Mouse (Mus musculus): ENCODE data around the gene Mgarp.
"Not testable (repeated sequence)": the region's sequence is repeated elsewhere in the genome, so short reads cannot be mapped to it uniquely, and the experiment has no call there.

Mgarp gene

DNA sequence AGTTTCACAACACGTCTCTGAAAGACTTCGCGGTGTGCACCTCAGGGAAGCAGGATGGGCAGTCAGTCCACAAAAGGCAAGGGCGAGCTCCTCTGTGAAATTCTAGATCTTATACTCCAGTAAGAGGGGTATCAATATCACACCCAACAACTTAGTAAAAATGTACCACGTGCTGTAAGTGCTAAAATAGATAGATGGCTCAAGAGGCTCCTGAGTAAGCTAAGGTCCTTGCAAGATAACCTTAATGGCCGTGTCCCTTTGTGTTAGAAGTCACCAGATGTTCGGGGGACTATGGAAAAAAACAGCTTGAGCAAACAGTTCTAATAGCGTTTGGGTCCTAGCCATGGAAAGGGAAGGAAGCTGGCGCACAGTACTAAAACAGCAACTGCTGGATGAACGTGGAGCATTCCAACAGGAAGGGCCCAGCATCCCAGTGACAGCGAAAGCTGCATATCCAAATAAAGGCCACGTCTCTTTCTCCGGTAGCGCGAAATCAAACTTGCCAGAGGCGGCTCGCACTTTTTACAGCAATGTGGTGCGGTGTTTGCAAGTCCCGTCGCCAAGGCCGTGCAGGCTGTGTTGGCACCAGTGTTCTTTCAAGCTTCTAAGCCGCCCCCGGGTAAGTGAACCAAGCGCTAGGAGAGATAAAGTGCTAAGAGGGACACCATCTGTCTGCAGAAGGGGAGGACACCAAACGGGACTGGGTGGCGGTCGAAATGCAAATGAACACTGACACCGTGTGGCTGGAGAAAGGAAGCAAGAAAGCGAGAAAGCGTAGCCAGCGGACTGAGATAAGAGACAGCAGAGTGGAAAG, 31.6 kb downstream of the Mgarp start:
- peak; percentile 95 for DNase-seq

DNA sequence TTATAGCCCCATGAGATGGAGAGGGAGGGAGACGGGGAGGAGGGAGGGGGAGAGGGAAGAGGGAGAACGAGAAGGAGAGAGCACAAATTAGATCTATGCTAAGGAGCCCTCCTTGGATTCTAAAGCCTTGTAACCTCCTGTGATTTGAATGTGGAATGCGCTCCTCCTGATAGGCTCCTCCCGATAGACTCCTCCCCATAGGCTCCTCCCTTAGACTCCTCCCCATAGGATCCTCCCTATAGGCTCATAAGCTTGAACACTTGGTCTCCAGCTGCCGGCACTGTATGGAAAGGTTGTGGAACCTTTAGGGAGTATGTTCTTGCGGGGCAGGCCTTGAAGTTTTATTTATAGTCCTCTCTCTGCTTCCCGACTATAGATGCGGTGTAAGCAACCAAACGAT, 35.5 kb downstream of the Mgarp start:
- DNase-seq: peak; percentile 52

DNA sequence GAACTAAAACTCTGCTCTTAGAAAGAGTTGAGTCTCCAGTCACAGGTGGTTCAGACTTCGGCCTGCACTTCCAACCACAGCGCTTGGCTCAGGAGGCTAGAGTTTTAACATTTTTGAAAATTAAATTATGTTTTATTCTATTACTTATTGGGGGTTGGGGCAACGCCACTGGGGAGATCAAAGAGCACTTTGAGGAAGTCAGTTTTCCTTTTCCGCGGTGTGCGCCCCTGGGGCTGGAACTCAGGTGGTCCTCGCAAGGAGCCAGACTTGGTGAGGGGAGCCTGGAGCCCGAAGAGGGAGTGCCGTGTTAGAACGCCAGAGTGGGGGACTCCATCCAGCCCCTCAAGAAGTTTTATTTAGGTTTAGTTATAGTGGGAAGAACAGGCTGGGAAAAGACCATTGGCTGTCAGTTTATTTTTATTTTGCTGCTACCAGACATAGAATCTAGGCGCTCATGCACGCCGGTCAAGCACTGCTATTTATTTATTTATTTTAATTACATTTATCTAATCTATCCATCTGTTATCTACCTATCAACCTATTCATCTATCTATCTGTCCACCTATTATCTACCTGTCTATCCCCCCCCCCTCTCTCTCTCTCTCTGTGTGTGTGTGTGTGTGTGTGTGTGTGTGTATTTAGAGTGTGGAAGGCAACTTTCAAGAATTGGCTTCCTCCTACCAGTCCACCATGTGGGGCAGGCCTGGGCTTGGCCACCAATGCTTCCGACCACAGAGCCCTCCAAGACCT, 36.8 kb downstream of the Mgarp start:
- no peak for DNase-seq

DNA sequence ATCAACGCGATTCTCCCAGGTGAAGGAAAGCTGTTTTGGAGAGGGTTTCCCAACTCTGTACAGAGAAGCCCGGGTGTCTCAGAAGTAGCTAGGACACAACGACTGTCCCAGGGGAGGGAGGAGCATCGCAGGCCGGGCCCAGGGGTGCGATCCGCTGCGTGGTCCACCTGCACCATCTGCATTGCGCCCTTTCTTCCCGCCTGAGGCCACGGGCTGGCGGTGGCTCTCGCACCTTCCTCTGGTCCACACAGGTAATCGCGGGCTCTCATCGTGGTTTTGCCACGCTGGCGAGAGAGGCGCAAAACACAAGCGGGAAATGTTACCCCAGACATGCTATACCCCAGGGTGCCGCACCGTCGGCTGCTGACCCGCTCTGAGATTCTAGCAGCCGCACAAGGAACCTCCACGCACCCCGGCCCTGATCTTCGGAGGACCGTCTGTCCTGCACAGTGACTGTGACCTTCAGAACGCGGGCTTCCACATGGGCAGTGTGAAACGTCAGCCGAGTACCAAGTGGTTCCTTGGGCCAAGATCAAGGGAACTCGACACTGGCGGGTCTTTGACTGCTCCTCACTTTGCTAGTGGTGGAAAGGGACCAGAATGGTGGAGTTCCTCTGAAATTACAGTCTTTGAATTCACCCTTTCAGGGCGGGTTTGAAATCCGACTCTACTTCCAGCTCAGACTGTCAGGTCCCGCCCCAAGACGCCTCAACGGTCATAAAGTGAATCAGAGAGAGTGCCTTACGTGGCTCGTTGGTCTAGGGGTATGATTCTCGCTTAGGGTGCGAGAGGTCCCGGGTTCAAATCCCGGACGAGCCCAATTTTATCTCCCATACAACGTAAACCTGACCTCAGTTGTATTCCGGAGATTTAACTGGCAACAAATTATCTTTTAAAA, 37.6 kb downstream of the Mgarp start:
- DNase-seq: peak; percentile 70

DNA sequence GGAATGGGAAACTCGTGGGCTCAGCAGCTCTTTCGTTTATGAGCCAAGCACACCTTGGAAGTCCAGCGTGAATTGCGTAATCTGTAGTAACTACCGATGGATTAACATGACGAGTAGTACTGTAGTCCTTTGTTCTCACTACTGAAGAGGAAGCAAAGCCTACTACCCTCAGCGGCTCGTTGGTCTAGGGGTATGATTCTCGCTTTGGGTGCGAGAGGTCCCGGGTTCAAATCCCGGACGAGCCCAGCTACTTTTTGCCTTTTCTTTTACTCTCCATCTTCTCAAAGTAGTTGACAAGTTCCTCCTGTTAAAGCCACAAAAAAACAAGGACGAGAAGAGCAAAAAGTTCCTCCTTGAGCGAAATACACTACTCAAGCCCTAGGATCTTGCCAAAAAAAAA, 38.4 kb downstream of the Mgarp start:
- DNase-seq: peak; percentile 64

GRCm38 (mm10) chr3:51357624-51358023, 38.9 kb downstream of the Mgarp start:
- DNase-seq: no peak

- DNase-seq: no peak
Measured at GRCm38 (mm10) chr3:51357078-51357477, 39.5 kb downstream of the Mgarp start.

- not testable (repeated sequence) for DNase-seq
Measured at GRCm38 (mm10) chr3:51354956-51355355, 41.6 kb downstream of the Mgarp start.

- DNase-seq: no peak
Measured at GRCm38 (mm10) chr3:51354034-51354427, 42.5 kb downstream of the Mgarp start.

DNA sequence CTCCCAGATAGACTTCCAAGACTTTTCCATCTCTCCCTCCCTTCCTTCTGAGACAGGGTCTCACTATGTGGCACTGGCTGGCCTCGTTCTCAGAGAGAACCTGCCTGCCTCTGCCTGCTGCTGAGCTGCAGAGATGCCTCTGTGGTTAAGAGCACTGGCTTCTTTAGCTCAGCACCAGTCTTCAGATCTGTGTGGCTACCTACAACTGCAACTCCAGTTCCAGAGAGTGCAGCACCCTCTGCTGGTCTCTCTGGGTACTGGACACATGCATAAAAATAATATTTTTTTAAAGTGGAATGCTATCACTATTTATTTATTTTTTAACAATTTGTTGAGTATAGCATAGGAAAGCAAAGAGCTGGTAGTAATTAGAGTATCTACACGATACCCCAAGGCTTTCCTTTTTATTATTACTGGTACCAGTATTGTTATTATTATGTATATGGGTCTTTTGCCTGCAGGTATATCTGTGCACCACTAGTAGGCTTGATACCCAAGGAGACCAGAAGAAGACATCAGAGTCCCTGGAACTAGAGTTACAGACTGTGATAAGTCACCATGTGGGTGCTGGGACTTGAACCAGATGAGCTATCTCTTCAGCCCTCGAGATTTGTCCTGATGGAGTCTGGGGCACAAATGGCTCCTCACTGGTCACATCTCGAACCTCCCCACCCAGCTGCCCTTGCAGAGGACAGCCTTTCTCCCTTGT, 43.1 kb downstream of the Mgarp start:
- DNase-seq: peak; percentile 62

GRCm38 (mm10) chr3:51350806-51351205, 45.7 kb downstream of the Mgarp start:
- no peak for DNase-seq

DNA sequence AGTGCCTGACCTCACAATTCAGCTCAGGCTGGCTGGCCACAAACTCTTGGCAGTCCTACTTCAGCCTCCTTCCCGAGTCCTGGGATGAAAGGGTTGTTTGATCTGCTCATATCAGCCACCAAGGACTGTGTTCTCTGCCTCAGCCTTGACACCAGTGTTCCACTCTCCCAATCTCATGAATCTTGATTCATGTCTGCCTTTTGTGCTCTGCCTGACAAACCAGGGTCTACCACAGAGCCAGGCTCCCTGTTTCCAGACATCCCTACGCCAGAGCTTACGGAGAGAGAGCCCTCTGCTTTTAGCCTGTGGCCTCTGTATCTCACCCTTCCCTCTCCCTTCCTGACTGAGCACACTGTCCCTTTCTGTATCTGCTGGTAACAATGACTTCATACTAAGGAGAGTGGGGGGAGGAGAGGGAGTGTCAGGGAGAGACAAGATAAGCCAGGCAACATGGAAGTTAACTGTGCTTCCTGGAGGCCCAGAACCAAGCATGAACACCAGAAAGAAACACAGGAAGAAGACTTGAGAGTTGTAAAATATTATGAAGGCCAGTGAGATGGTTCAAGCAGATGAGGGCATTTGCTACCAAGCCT, 47.8 kb downstream of the Mgarp start:
- DNase-seq: no peak

GRCm38 (mm10) chr3:51345017-51345416, 51.5 kb downstream of the Mgarp start:
- DNase-seq: not testable (repeated sequence)

DNA sequence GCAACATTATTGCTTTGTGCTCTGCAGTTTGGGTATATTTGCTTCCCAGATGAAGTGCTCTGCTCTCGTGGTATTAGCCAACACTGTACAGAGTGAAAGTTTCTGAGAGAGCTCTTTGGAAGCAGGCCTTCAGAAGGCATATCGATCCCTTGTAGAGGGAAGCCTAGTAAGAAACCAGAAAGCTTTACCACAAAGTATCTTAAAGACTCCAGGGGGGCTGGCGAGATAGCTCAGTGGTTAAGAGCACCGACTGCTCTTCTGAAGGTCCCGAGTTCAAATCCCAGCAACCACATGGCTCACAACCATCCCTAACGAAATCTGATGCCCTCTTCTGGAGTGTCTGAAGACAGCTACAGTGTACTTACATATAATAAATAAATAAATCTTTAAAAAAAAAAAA, 52.4 kb downstream of the Mgarp start:
- not testable (repeated sequence) for DNase-seq

DNA sequence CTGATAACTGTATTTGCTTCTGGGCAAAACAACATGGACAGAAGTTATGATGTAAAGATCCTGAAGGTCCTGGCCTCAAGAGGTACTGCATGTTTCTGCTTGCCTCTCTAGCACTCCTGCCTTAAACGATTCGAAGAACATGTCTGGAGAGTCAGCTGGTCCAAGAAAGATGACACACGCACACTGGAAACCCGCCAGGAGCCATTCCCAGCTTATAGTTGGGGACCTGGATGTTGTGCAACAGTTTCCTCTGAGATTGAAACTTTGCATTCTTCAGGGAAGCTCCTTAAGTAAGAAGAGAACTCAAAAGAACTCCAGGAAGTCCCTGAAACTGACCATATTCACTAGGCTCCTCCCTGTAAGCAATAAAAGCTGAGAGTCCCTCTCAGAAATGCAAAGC, 53.3 kb downstream of the Mgarp start:
- no peak for DNase-seq

GRCm38 (mm10) chr3:51342152-51342551, 54.4 kb downstream of the Mgarp start:
- no peak for DNase-seq

DNA sequence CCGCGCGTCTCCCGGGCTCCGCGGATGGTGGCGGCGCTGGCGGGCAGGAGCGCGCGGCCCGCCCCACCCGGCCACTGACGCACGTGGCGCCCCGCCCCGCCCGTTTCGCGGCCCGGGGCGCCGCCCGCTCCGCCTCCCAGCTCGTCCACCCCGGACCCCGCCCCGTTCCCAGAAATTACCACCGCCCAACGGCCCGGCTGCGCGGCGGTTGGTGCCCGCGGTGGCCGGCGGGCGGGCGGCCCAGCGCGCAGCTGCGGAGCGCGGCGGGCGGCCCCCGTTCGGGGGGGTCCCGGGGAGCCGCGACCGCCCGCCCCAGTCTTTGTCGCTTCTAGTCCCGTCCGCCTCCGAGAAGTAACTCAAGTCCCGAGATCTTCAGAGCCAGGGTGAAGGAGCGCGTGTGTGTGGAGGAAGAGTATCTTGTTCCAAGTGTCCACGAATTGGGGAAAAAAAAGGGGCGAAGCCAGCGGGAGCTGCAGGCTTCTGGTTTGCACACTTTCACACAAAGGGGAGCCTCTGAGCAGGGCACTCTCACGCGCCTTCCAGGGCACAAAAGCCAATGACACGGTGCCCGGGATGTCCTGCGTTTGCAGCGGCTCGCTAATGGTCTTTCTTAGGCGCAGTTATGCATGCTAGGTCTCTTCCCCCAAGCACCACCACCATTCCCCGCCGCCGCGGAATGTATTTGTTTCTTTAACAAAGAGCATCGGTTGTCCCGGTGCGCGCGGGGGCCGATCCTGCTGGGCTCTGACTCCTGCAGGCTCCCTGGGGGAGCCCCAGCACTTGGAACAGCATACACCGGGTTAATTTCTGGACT, 55.1 kb downstream of the Mgarp start:
- peak; percentile 94 for DNase-seq

- peak; percentile 95 for DNase-seq
Measured at GRCm38 (mm10) chr3:51340552-51341267, 55.8 kb downstream of the Mgarp start, which contains the start of gene Elf2. Elf2 (minus strand) TSS chr3:51340663.

DNA sequence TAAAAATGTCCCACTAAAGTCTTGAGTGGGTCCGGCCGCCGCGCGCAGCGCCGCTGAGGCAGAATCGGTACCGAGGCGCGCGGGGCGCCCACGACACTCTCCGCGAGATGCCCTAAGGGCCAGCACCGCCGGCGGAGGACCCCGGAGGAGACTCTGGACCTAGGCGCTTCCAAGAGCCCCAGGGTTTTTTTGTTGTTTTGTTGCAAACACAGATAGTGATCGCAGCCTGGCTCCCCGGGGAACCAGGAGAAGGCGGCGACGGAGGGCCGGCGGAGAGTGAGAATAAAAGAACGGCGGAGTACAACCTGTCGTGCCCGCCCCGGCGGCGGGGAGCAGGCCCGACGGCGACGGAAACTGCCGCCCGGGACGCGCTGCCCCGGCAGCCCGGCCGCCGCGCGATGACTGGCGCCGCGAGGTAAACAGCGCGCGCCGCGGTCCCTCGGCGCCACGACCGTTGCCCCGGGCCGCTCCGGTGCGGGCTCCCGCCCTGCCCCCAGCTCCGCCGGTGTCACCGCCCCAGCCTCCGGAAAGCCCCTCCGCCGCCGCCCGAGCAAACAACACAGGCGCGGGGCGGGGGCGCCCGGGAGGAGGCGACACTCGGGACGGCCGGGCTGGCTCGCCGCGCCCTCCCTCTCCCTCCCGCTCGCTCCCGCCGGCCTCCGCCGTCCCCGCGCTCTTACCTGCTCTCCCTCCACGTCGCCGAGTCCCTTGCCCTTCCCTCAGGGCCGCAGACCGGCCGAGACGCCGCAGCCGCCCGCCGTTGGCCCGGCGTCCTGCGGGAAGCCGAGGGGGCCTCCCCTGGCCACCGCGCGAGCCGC, 56.6 kb downstream of the Mgarp start:
- DNase-seq: peak; percentile 47

DNA sequence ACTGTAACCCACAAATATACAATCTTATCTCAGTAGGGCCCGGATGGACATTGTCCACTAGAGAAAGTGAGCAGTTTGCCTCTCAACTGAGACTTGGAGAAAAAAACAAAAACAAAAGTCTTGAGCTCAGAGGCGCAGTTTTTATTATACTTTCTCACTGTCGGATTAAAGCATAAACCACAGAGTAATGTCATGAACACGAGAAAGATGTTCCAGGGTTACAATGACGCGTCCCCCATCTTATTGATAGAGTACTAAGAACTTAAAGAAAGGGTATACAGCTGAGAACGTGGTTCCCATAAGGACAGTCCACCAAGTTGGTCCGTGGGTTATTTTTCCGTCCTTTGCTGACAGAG, 57.2 kb downstream of the Mgarp start:
- peak; percentile 22 for DNase-seq

Data from retina, postnatal 1 day (tissue).